Mouse (Mus musculus) lung, embryonic 16.5 days (tissue): ENCODE results near the gene Ccnjl. TPM values are rescaled to one million over a fixed set of nuclear protein-coding genes. Genes with fewer than 3 reads are reported as not detected.

Experiments
- ATAC-seq: fragments of 200-750 bp; cut with Nextera tagmentation; 2 replicates; pipeline ENCODE4 v1.8.0; 2017; ENCODE audit warnings: low read depth, mild to moderate bottlenecking, moderate library complexity
- H3K27ac ChIP-seq: fragments of 300-500 bp; sonication (generic); 2 replicates; pipeline ENCODE4 v1.5.1; 2014; ENCODE audit warnings: mild to moderate bottlenecking, control low read depth, low read length
- H3K27me3 ChIP-seq: fragments of 300-500 bp; sonication (generic); 2 replicates; pipeline ENCODE4 v1.6.1; 2014; ENCODE audit warnings: low read depth, low read length, mixed read lengths; ENCODE audit not compliant: control insufficient read depth, insufficient read depth
- H3K36me3 ChIP-seq: fragments of 300-500 bp; sonication (generic); 2 replicates; pipeline ENCODE4 v1.6.1; 2014; ENCODE audit warnings: low read length; ENCODE audit not compliant: control insufficient read depth, insufficient read depth
- H3K4me1 ChIP-seq: fragments of 300-500 bp; sonication (generic); replicated peaks from 2 replicates; pipeline ENCODE4 v1.6.1; 2014; ENCODE audit warnings: low read length, mixed read lengths; ENCODE audit not compliant: control insufficient read depth, insufficient read depth
- H3K4me2 ChIP-seq: fragments of 300-500 bp; sonication (generic); 2 replicates; pipeline ENCODE4 v1.6.1; 2014; ENCODE audit warnings: low read depth, low read length, control low read depth
- H3K4me3 ChIP-seq: fragments of 300-500 bp; sonication (generic); 2 replicates; pipeline ENCODE4 v1.5.1; 2014; ENCODE audit warnings: mild to moderate bottlenecking, low read length, control low read depth
- H3K9ac ChIP-seq: fragments of 300-500 bp; sonication (generic); 2 replicates; pipeline ENCODE4 v1.6.1; 2014; ENCODE audit warnings: low read length, control low read depth
- H3K9me3 ChIP-seq: fragments of 300-500 bp; sonication (generic); 2 replicates; pipeline ENCODE4 v1.6.1; 2016; ENCODE audit warnings: low read length; ENCODE audit not compliant: control insufficient read depth
- WGBS: fragments of 180-500 bp; shearing (Covaris S2); extraction: QIAGEN DNeasy Blood & Tissue Kit; methylation state at CpG from one replicate; pipeline ENCODE4 v1.1.7; 2014; 5-methylcytosine and 5-hydroxymethylcytosine counted together
- polyA plus RNA-seq: library from polyadenylated mRNA; unstranded; fragments of >200 nt; fragmentation: Nextera tagmentation; extraction: Ambion mirVana; gene quantifications from 2 replicates; pipeline ENCODE4 v1.2.1, GENCODE M21; 2015

The Ccnjl gene
- polyA plus RNA-seq, 1 experiment from 2014 or later = 20.0 TPM

DNA sequence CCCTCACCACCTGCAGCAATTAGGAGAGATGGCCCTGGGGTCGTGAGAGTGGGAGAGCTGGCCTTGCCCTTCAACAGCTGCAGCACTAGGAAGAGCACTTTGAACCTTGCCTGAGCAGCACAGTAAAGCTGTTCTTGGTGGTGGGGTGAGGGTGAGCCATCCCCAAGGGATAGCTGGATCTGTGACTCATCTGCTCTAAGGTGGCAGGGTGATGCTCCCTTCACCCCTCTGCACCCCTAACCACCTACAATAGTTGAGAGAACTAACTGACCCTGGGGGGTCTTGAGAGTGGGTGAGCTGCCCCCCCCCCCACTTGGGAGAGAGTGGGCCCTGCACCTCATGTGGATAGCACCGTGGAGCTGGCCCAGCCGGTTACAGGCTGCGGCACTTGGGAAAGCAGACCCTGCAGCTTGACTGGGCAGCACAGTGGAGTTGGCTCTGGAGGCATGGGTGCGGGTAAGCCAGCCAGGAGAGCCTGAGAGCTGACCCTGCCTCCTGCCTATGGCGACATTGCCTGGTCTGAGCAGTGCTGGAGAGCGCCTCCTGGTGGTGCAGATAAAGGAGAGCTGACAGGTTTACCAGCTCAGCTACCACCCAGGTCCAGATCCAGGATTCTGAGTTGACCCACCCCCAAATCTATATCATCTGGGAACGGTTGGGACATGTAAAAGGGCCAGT is 12.1 kb upstream of the Ccnjl start:
- Histone ChIP-seq H3K4me3 (no peak overlapping the region), H3K9ac (no peak overlapping the region), H3K27ac (no peak overlapping the region), H3K36me3 (no peaks in the 10 kb centered on the region), H3K9me3 (no peaks in the 10 kb centered on the region), H3K4me1 (no peaks in the 10 kb centered on the region), H3K27me3 (no peaks in the 10 kb centered on the region), H3K4me2 (no peak overlapping the region)
- WGBS = 34% methylated on average over 8 of the region's 8 CpGs
- ATAC-seq = peak; percentile 54; the same call in 1 of the 2 replicates

DNA sequence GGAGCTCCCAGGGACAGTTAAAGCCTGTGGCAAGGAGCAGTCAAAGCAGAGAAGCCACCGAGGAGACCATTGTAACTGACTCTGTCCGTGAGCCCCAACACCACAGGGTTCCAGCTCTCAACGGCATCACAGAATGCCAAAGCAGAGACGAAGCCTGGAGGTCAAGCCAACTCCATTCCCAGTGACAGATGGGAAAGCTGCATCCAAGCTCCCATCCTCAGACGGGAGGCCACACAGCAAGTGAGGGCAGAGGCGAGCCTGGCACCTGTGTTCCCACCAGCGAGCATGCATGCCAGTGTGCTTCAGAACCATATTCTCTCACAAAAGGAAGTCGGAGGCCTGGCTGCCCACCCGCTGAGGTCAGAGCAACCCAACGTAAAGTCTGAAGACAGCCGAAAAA is 10.9 kb upstream of the Ccnjl start:
- Histone ChIP-seq H3K4me1 (no peaks in the 10 kb centered on the region), H3K36me3 (no peaks in the 10 kb centered on the region), H3K27ac (no peak overlapping the region), H3K4me2 (no peak overlapping the region), H3K9ac (no peak overlapping the region), H3K9me3 (no peaks in the 10 kb centered on the region), H3K4me3 (no peak overlapping the region), H3K27me3 (no peaks in the 10 kb centered on the region)
- ATAC-seq = no peak
- 90% methylated on average over 11 of the region's 11 CpGs for WGBS

DNA sequence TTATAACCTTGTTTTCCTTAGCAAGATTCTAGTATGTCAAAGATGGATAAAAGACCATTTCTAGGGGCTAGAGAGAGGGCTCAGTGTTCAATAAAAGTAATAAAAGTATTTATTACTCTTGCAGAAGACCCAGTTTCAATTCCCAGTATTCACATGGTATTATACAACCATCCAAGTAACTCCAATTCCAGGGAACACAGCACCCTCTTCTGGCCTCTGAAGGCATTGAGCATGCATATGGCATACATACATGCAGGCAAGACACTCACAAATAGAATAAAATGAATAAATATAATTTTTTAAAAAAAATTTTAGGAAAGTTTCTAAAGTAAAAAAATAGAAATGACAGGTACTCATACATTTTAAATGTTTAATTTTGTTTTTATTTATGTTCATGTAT is 10.5 kb upstream of the Ccnjl start:
- Histone ChIP-seq H3K9me3 (no peaks in the 10 kb centered on the region), H3K36me3 (no peaks in the 10 kb centered on the region), H3K9ac (no peak overlapping the region), H3K27ac (no peak overlapping the region), H3K27me3 (no peaks in the 10 kb centered on the region), H3K4me2 (no peak overlapping the region), H3K4me1 (no peaks in the 10 kb centered on the region), H3K4me3 (no peak overlapping the region)
- ATAC-seq = no peak

DNA sequence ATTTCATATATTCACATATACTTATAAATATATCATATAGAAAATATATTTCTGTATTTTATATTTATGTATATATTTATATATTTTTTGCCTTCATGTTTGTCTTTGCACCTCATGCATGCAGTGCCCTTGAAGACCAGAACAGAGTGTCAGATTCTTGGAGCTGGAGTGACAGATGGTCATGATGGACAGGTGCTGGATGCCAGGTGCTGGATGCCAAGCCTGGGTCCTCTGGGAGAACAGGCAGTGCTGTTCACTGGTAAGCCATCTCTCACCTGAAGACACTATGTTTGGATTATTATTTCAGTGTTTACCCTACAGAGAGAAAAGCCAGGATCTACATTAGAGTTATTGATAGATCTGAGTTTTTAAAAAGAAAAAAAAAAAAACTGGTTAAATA is 9.8 kb upstream of the Ccnjl start:
- no peaks in the 10 kb centered on the region for H3K27me3 ChIP-seq
- H3K9me3 ChIP-seq = no peaks in the 10 kb centered on the region
- H3K4me1 ChIP-seq = no peaks in the 10 kb centered on the region
- H3K4me2 ChIP-seq = no peak overlapping the region
- ATAC-seq = no peak
- H3K9ac ChIP-seq = no peak overlapping the region
- no peaks in the 10 kb centered on the region for H3K36me3 ChIP-seq
- no peak overlapping the region for H3K4me3 ChIP-seq
- H3K27ac ChIP-seq = no peak overlapping the region

DNA sequence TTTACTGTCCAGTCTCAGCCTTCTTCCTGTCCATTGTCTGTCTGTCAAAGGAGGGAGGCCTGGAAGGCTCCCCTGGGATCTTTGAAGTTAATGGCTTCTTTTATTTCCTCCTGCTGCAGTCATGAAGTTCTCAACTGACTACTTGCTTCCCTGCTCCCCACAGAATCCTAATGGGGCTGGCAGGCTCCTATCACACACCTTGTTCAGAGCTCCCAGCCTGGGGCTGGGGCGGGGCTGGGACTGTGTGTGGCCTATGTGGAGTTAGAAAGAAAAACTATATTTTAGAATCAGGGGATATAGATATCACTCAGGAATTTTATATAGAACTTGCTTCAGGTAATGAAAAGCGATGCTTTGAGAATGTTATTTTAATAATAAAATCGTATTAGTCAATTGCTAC is 8.1 kb upstream of the Ccnjl start:
- H3K4me1 ChIP-seq = no peaks in the 10 kb centered on the region
- H3K27ac ChIP-seq = no peak overlapping the region
- H3K27me3 ChIP-seq = no peaks in the 10 kb centered on the region
- H3K9ac ChIP-seq = no peak overlapping the region
- H3K36me3 ChIP-seq = no peaks in the 10 kb centered on the region
- H3K4me2 ChIP-seq = no peak overlapping the region
- WGBS = 81% methylated on average over 3 of the region's 3 CpGs
- H3K4me3 ChIP-seq = no peak overlapping the region
- H3K9me3 ChIP-seq = no peaks in the 10 kb centered on the region
- no peak for ATAC-seq

DNA sequence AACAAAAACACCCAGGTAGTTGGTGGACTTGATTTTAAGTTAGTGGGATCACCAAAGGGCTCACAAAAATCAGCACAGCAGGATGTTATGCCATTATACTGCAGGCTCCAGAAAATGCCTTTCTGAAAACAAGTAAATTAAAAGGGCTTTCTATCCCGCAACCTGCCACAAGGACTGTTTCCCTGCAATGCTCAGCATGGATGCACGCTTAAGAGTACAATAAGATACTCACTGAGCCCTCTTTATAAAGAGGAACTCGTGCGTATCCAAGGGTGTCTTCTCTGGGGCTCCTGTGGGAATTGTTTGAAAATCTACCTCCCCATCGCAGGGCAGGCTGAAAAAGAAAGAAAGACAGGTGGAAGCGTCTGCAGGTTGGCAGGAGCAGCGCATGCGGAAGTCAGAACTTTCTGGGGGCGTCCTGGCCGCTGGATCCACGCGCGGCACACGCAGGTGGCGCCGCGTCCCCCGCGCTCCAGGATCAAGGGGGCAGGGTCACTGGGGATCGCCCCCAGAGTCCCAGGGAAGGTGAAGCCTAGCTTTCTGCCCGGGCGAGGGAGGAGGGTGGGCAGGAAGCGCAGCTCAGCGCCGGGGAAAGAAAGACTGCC is 404 bp upstream of the Ccnjl start:
- 1% methylated on average over 24 of the region's 25 CpGs for WGBS
- H3K4me2 ChIP-seq = peak overlapping the region; percentile 91
- H3K9ac ChIP-seq = peak overlapping the region; percentile 92
- peak overlapping the region; percentile 83 for H3K27ac ChIP-seq
- no peaks in the 10 kb centered on the region for H3K27me3 ChIP-seq
- peaks cover 17% of the 10 kb centered on the region for H3K4me1 ChIP-seq
- H3K4me3 ChIP-seq = peak overlapping the region; percentile 90
- H3K9me3 ChIP-seq = no peaks in the 10 kb centered on the region
- peak; percentile 9 for ATAC-seq
- H3K36me3 ChIP-seq = peaks cover 3% of the 10 kb centered on the region; the same call in 1 of the 2 replicates

DNA sequence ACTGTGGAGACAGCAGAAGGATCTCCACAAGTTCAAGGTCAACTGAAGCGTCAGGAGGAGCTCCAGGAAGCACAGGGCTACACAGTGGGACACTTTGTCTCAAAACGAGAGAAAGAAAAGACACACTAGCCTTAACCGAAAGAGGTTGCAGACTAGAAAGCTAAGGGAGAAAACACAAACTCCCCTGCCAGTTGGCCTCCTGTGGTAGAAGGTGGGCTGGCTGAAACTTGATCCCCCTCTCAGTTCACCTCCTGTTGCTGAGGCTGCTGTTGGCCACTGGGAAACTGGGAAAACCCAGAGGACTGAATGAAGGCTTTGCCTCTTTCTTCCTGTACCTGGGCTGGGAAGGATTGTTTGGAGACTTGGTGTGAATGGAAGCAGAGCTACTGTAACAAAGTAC is 1.5 kb downstream of the Ccnjl start:
- ATAC-seq = no peak
- peak overlapping the region; percentile 21; the same call in 1 of the 2 replicates for H3K9ac ChIP-seq

DNA sequence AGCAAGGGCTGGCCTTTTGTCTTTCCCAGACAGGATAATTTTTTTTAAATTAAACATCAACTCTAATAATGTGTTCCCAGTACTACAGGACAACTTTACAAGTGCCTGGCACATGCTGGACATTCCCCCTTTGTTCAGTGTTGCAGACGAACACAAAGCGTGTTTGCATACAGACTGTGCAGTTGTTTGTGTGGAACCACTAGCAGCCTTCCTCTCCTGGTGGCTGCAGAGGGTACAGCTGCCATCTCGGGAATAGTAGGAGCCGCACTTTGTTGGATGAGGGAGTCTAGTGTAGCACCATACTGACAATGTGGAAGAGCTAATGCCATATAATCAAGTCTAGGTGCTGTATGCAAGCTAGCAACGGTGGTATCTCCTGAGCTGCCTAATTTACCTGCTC is 3.0 kb downstream of the Ccnjl start:
- peaks cover 5% of the 10 kb centered on the region for H3K36me3 ChIP-seq
- H3K27ac ChIP-seq = no peak overlapping the region

More for the DNA sequence above, 1.5 kb downstream of the Ccnjl start:
- WGBS = 20% methylated on average over 3 of the region's 3 CpGs
- Histone ChIP-seq H3K36me3 (peaks cover 5% of the 10 kb centered on the region; the same call in 1 of the 2 replicates), H3K9me3 (no peaks in the 10 kb centered on the region), H3K4me3 (peak overlapping the region; percentile 31), H3K27me3 (no peaks in the 10 kb centered on the region), H3K4me2 (peak overlapping the region; percentile 51), H3K27ac (no peak overlapping the region), H3K4me1 (peaks cover 17% of the 10 kb centered on the region)

DNA sequence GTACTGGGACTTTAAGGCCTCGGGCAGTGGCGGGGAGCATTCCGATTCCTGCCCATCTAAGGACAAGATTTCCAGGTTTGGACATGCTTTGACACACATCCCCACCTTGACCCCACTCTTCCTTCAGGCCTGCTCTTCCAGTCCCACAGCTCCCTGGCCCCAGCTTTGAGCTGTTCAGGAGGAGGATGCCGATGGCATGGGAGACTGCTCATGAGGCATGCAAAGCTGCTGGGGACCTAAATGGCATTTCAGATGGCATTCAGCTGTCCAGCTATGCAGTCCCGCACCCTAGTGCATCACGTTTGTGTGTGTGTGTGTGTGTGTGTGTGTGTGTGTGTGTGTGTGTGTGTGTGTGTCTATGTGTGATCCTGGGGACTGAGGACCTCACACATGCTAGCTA is 8.5 kb downstream of the Ccnjl start:
- no peak overlapping the region for H3K4me3 ChIP-seq
- H3K36me3 ChIP-seq = peaks cover 3% of the 10 kb centered on the region
- no peak overlapping the region for H3K27ac ChIP-seq
- H3K27me3 ChIP-seq = no peaks in the 10 kb centered on the region
- no peak overlapping the region for H3K4me2 ChIP-seq
- no peak overlapping the region for H3K9ac ChIP-seq
- ATAC-seq = no peak
- no peaks in the 10 kb centered on the region for H3K9me3 ChIP-seq
- H3K4me1 ChIP-seq = no peaks in the 10 kb centered on the region
- WGBS = 86% methylated on average over 6 of the region's 6 CpGs

More for the DNA sequence above, 3.0 kb downstream of the Ccnjl start:
- Histone ChIP-seq H3K9me3 (no peaks in the 10 kb centered on the region), H3K27me3 (no peaks in the 10 kb centered on the region), H3K4me1 (peaks cover 17% of the 10 kb centered on the region), H3K4me2 (no peak overlapping the region), H3K9ac (no peak overlapping the region), H3K4me3 (no peak overlapping the region)
- 52% methylated on average over 5 of the region's 5 CpGs for WGBS
- no peak for ATAC-seq
